Mouse (Mus musculus) stomach, embryonic 16.5 days (tissue): ENCODE results near the gene Eln. TPM values are rescaled to one million over a fixed set of nuclear protein-coding genes. Genes with fewer than 3 reads are reported as not detected.

ENCODE experiments used
- ATAC-seq: fragments of 200-750 bp; cut with Nextera tagmentation; 2 replicates; pipeline ENCODE4 v1.8.0; 2017; ENCODE audit warnings: moderate number of reproducible peaks, moderate TSS enrichment; ENCODE audit not compliant: insufficient read depth, low FRiP score
- H3K27ac ChIP-seq: fragments of 300-500 bp; sonication (generic); 2 replicates; pipeline ENCODE4 v1.5.1; 2014; ENCODE audit warnings: low read length
- H3K27me3 ChIP-seq: fragments of 300-500 bp; sonication (generic); 2 replicates; pipeline ENCODE4 v1.6.1; 2014; ENCODE audit warnings: low read length, control low read depth, mixed read lengths; ENCODE audit not compliant: control insufficient read depth, insufficient read depth
- H3K36me3 ChIP-seq: fragments of 300-500 bp; sonication (generic); 2 replicates; pipeline ENCODE4 v1.6.1; 2014; ENCODE audit warnings: low read length; ENCODE audit not compliant: control insufficient read depth, insufficient read depth
- H3K4me1 ChIP-seq: fragments of 300-500 bp; sonication (generic); 2 replicates; pipeline ENCODE4 v1.6.1; 2014; ENCODE audit warnings: low read length, control low read depth, mixed read lengths; ENCODE audit not compliant: control insufficient read depth, insufficient read depth
- H3K4me2 ChIP-seq: fragments of 300-500 bp; sonication (generic); 2 replicates; pipeline ENCODE4 v1.6.1; 2014; ENCODE audit warnings: low read depth, low read length, mixed read lengths
- H3K4me3 ChIP-seq: fragments of 300-500 bp; sonication (generic); replicated peaks from 2 replicates; pipeline ENCODE4 v1.5.1; 2014; ENCODE audit warnings: mild to moderate bottlenecking, low read length
- H3K9ac ChIP-seq: fragments of 300-500 bp; sonication (generic); 2 replicates; pipeline ENCODE4 v1.6.1; 2014; ENCODE audit warnings: low read length
- H3K9me3 ChIP-seq: fragments of 300-500 bp; sonication (generic); replicated peaks from 2 replicates; pipeline ENCODE4 v1.6.1; 2016; ENCODE audit warnings: low read length, control low read depth; ENCODE audit not compliant: control insufficient read depth
- WGBS: fragments of 180-500 bp; shearing (Covaris S2); extraction: QIAGEN DNeasy Blood & Tissue Kit; methylation state at CpG from one replicate; pipeline ENCODE4 v1.1.7; 2014; 5-methylcytosine and 5-hydroxymethylcytosine counted together
- polyA plus RNA-seq: library from polyadenylated mRNA; unstranded; fragments of >200 nt; fragmentation: Nextera tagmentation; extraction: Ambion mirVana; gene quantifications from 2 replicates; pipeline ENCODE4 v1.2.1, GENCODE M21; 2015

Gene Eln
- polyA plus RNA-seq, 1 experiment from 2014 or later, result 97.0 TPM

GRCm38 (mm10) chr5:134747947-134748618, 960 bp upstream of the Eln start:
- Histone ChIP-seq H3K9me3 (no peaks in the 10 kb centered on the region), H3K9ac (peak overlapping the region; percentile 15; the same call in 1 of the 2 replicates), H3K4me3 (peak overlapping the region; percentile 52; the same call in 1 of the 2 replicates), H3K36me3 (no peaks in the 10 kb centered on the region), H3K27ac (peak overlapping the region; percentile 73), H3K4me1 (peaks cover 24% of the 10 kb centered on the region), H3K27me3 (no peaks in the 10 kb centered on the region), H3K4me2 (peak overlapping the region; percentile 63)
- WGBS, result 40% methylated on average over 6 of the region's 6 CpGs
- ATAC-seq, result peak; percentile 16; the same call in 1 of the 2 replicates

GRCm38 (mm10) chr5:134747512-134747893, 380 bp upstream of the Eln start:
- ATAC-seq, result peak; percentile 88
- Histone ChIP-seq H3K9ac (peak overlapping the region; percentile 15; the same call in 1 of the 2 replicates), H3K4me2 (peak overlapping the region; percentile 63), H3K9me3 (no peaks in the 10 kb centered on the region), H3K27ac (peak overlapping the region; percentile 73), H3K36me3 (no peaks in the 10 kb centered on the region), H3K4me1 (peaks cover 26% of the 10 kb centered on the region), H3K4me3 (peak overlapping the region; percentile 52), H3K27me3 (no peaks in the 10 kb centered on the region)
- WGBS, result 5% methylated on average over 7 of the region's 11 CpGs

- ATAC-seq, result no peak
- no peak overlapping the region for H3K27ac ChIP-seq
- H3K4me3 ChIP-seq, result peak overlapping the region; percentile 52
- peak overlapping the region; percentile 77 for H3K9ac ChIP-seq
- no peaks in the 10 kb centered on the region for H3K27me3 ChIP-seq
- no peaks in the 10 kb centered on the region for H3K9me3 ChIP-seq
- H3K4me1 ChIP-seq, result peaks cover 37% of the 10 kb centered on the region
- peak overlapping the region; percentile 63 for H3K4me2 ChIP-seq
- H3K36me3 ChIP-seq, result no peaks in the 10 kb centered on the region
- 52% methylated on average over 10 of the region's 10 CpGs for WGBS
Observed at GRCm38 (mm10) chr5:134746201-134746600, 922 bp downstream of the Eln start.

- Histone ChIP-seq H3K27me3 (no peaks in the 10 kb centered on the region), H3K9me3 (no peaks in the 10 kb centered on the region), H3K27ac (no peak overlapping the region), H3K4me1 (peaks cover 41% of the 10 kb centered on the region), H3K36me3 (no peaks in the 10 kb centered on the region), H3K4me2 (peak overlapping the region; percentile 63), H3K9ac (peak overlapping the region; percentile 77), H3K4me3 (peak overlapping the region; percentile 52)
- ATAC-seq, result no peak
- 68% methylated on average over 3 of the region's 3 CpGs for WGBS
Observed at GRCm38 (mm10) chr5:134745801-134746200, 1.3 kb downstream of the Eln start.

- H3K4me3 ChIP-seq, result no peak overlapping the region; the same call in 1 of the 2 replicates
Observed at GRCm38 (mm10) chr5:134745000-134745399, 2.1 kb downstream of the Eln start.

GRCm38 (mm10) chr5:134743991-134744390, 3.1 kb downstream of the Eln start:
- peak overlapping the region; percentile 10; the same call in 1 of the 2 replicates for H3K27ac ChIP-seq
- H3K4me2 ChIP-seq, result no peak overlapping the region
- ATAC-seq, result no peak
- 48% methylated on average over 12 of the region's 12 CpGs for WGBS
- no peaks in the 10 kb centered on the region for H3K36me3 ChIP-seq
- H3K27me3 ChIP-seq, result no peaks in the 10 kb centered on the region
- no peak overlapping the region; the same call in 1 of the 2 replicates for H3K9ac ChIP-seq
- H3K4me1 ChIP-seq, result peaks cover 50% of the 10 kb centered on the region
- no peaks in the 10 kb centered on the region for H3K9me3 ChIP-seq
- H3K4me3 ChIP-seq, result no peak overlapping the region

More at GRCm38 (mm10) chr5:134745000-134745399, 2.1 kb downstream of the Eln start:
- Histone ChIP-seq H3K27me3 (no peaks in the 10 kb centered on the region), H3K9ac (no peak overlapping the region), H3K9me3 (no peaks in the 10 kb centered on the region), H3K4me2 (peak overlapping the region; percentile 63), H3K36me3 (no peaks in the 10 kb centered on the region), H3K4me1 (peaks cover 49% of the 10 kb centered on the region), H3K27ac (no peak overlapping the region)
- 81% methylated on average over 3 of the region's 3 CpGs for WGBS
- ATAC-seq, result no peak

GRCm38 (mm10) chr5:134742221-134742795, 4.8 kb downstream of the Eln start:
- no peaks in the 10 kb centered on the region for H3K27me3 ChIP-seq
- no peaks in the 10 kb centered on the region for H3K9me3 ChIP-seq
- H3K9ac ChIP-seq, result peak overlapping the region; percentile 47; the same call in 1 of the 2 replicates
- H3K27ac ChIP-seq, result peak overlapping the region; percentile 64
- H3K4me1 ChIP-seq, result peaks cover 38% of the 10 kb centered on the region
- H3K4me2 ChIP-seq, result peak overlapping the region; percentile 39
- H3K4me3 ChIP-seq, result 0 out of 2 replicates have a peak overlapping the region, but pooled peaks have one; percentile 4
- H3K36me3 ChIP-seq, result no peaks in the 10 kb centered on the region
- WGBS, result 13% methylated on average over 19 of the region's 19 CpGs
- ATAC-seq, result peak; percentile 9; the same call in 1 of the 2 replicates

GRCm38 (mm10) chr5:134740501-134741341, 6.4 kb downstream of the Eln start:
- Histone ChIP-seq H3K36me3 (no peaks in the 10 kb centered on the region), H3K9me3 (no peaks in the 10 kb centered on the region), H3K27me3 (no peaks in the 10 kb centered on the region), H3K27ac (peak overlapping the region; percentile 79), H3K4me2 (no peak overlapping the region), H3K9ac (peak overlapping the region; percentile 12), H3K4me3 (no peak overlapping the region), H3K4me1 (peaks cover 29% of the 10 kb centered on the region)
- 53% methylated on average over 11 of the region's 11 CpGs for WGBS
- peak; percentile 33; the same call in 1 of the 2 replicates for ATAC-seq
